19 mouse cellular contexts compared by ENCODE assay signal in genomic region chr7:46204775-46205174, GRCm38 (mm10). TPM values are rescaled to one million over a fixed set of nuclear protein-coding genes. Genes with fewer than 3 reads are reported as not detected.
DNase-seq lines count a peak whose midpoint lies in the region; ATAC-seq and TF ChIP-seq lines count a peak whose summit lies in the region.
"Had no signal": no experiment of that assay in that cellular context is flagged by ENCODE, and none has a peak within 500 bp of the region (broad histone marks: within the 10 kb centered on the region; RNA-seq: fewer than 3 reads in every experiment).

No protein-coding gene starts in this region.

- in situ Hi-C loops in CH12.LX (cut with MboI; ENCODE audit: low pct_ligation_motif_present, low pct_unique_long_range_greater_than_20kb, low sequenced_read_pairs): loop anchor here (5.0 kb wide), 1 partner anchor 107 kb away; no protein-coding TSS in a partner anchor

- no peaks in the 10 kb centered on the region for H3K79me2 ChIP-seq in CH12.LX (replicated peaks; ENCODE audit: control insufficient read depth, extremely low read depth, insufficient read depth, poor library complexity, severe bottlenecking)

- no peaks in the 10 kb centered on the region for H3K4me1 ChIP-seq in kidney, postnatal 0 days (replicated peaks; ENCODE audit: insufficient read depth, low read length)
- H3K4me1 ChIP-seq in CH12.LX (ENCODE audit: control insufficient read depth in 1 of 2, insufficient read depth in 2 of 2): peaks cover 4 to 8% of the 10 kb centered on the region in 2 experiments; a peak in 2 of 4 replicates

- peak overlapping the region; percentile 36 for H3K4me3 ChIP-seq in gastrocnemius, adult 2 months
- no peak overlapping the region for H3K4me3 ChIP-seq in kidney, postnatal 0 days (replicated peaks; ENCODE audit: low read depth, low read length)
- H3K4me3 ChIP-seq in CH12.LX (replicated peaks in 1 of 3; ENCODE audit: low read depth in 2 of 3, low read length in 2 of 3, poor library complexity in 1 of 3): no peak overlapping the region
- H3K4me3 ChIP-seq: embryonic facial prominence, embryonic 12.5 days; heart, embryonic 15.5 days; midbrain, embryonic 12.5 days had no signal

- 66% methylated on average over 6 of the region's 6 CpGs for WGBS in kidney, postnatal 0 days

- no peak for TF ChIP-seq POLR2A in CH12.LX (IDR thresholded peaks at IDR 0.05; ENCODE audit: low read depth, low read length)

- ATAC-seq in kidney, postnatal 0 days (replicated peaks; ENCODE audit: low FRiP score, low read depth): no peak
- ATAC-seq: lung, postnatal 0 days had no signal

- H3K4me2 ChIP-seq in kidney, postnatal 0 days (ENCODE audit: low read length): no peak overlapping the region
- no peak overlapping the region for H3K4me2 ChIP-seq in CH12.LX (ENCODE audit: insufficient read depth, low read depth, poor library complexity, severe bottlenecking)
- H3K4me2 ChIP-seq: embryonic facial prominence, embryonic 12.5 days; heart, embryonic 15.5 days; midbrain, embryonic 12.5 days had no signal

- TF ChIP-seq EP300 in CH12.LX (IDR thresholded peaks at IDR 0.05; ENCODE audit: low read length): no peak

- TF ChIP-seq CTCF in gastrocnemius, adult 2 months (IDR thresholded peaks at IDR 0.05): peak; percentile 54
- peak; percentile 30; the same call in 1 of the 2 replicates for TF ChIP-seq CTCF in kidney, postnatal 0 days (IDR thresholded peaks at IDR 0.05; ENCODE audit: low read depth)
- TF ChIP-seq CTCF in CH12.LX (conservative IDR thresholded peaks at IDR 0.05 in 1 of 2, IDR thresholded peaks at IDR 0.05 in 1 of 2; ENCODE audit: low read depth in 2 of 2, low read length in 2 of 2): peak in 1 of 2 experiments; percentile 43; a peak in 2 of 4 replicates

- peak overlapping the region; percentile 91 for H3K27ac ChIP-seq in gastrocnemius, adult 2 months
- H3K27ac ChIP-seq in kidney, postnatal 0 days: no peak overlapping the region
- no peak overlapping the region for H3K27ac ChIP-seq in CH12.LX (ENCODE audit: insufficient read depth, low read depth)
- H3K27ac ChIP-seq: embryonic facial prominence, embryonic 12.5 days; heart, embryonic 15.5 days; midbrain, embryonic 12.5 days had no signal

- peak; percentile 47 for DNase-seq in gastrocnemius, adult 2 months
- DNase-seq in gastrocnemius, postnatal 4 days (ENCODE audit: low spot score in 2 of 2): no peak
- DNase-seq in kidney, postnatal 0 days (ENCODE audit: low spot score): no peak
- no peak for DNase-seq in kidney, adult 11 months
- peak; percentile 8 for DNase-seq in CH12.LX (ENCODE audit: extremely low read depth)
- peak; percentile 64 for DNase-seq in skeletal muscle tissue, adult 2 months (ENCODE audit: low read depth, low spot score)
- no peak for DNase-seq in spleen, adult 12 weeks (ENCODE audit: low spot score)
- DNase-seq: kidney, adult 18-20 months had no signal

- peak; percentile 10 for TF ChIP-seq RAD21 in CH12.LX (IDR thresholded peaks at IDR 0.05; ENCODE audit: low read depth, low read length)

- dilution Hi-C loops in CH12.LX (cut with MboI; ENCODE audit: extremely low pct_ligation_motif_present, extremely low pct_unique_long_range_greater_than_20kb, low sequenced_read_pairs): no loop called here

- H3K27me3 ChIP-seq in kidney, postnatal 0 days (ENCODE audit: insufficient read depth, low read length): no peaks in the 10 kb centered on the region
- peaks cover 95% of the 10 kb centered on the region for H3K27me3 ChIP-seq in CH12.LX (replicated peaks)
- H3K27me3 ChIP-seq: embryonic facial prominence, embryonic 12.5 days; midbrain, embryonic 12.5 days had no signal

- intact Hi-C loops in gastrocnemius, adult 2 months (cut with DNase I): loop anchor here (5.0 kb wide), 1 partner anchor 87 kb away; no protein-coding TSS in a partner anchor

- H3K9me3 ChIP-seq in kidney, postnatal 0 days (replicated peaks; ENCODE audit: low read length): no peaks in the 10 kb centered on the region
- no peaks in the 10 kb centered on the region for H3K9me3 ChIP-seq in CH12.LX (replicated peaks; ENCODE audit: low read length)
- H3K9me3 ChIP-seq: embryonic facial prominence, embryonic 12.5 days; heart, embryonic 15.5 days; midbrain, embryonic 12.5 days had no signal

- H3K9ac ChIP-seq in kidney, postnatal 0 days (ENCODE audit: low read depth, low read length): no peak overlapping the region
- H3K9ac ChIP-seq in CH12.LX (ENCODE audit: insufficient read depth, low read depth): no peak overlapping the region
- H3K9ac ChIP-seq: embryonic facial prominence, embryonic 12.5 days; heart, embryonic 15.5 days; midbrain, embryonic 12.5 days had no signal

- H3K36me3 ChIP-seq in kidney, postnatal 0 days (ENCODE audit: insufficient read depth, low read length): no peaks in the 10 kb centered on the region
- H3K36me3 ChIP-seq in CH12.LX (replicated peaks in 1 of 2; ENCODE audit: control insufficient read depth in 1 of 2, insufficient read depth in 1 of 2, low read length in 1 of 2): no peaks in the 10 kb centered on the region
- H3K36me3 ChIP-seq: embryonic facial prominence, embryonic 12.5 days; heart, embryonic 15.5 days; midbrain, embryonic 12.5 days had no signal

TF ChIP-seq in CH12.LX, 34 proteins besides CTCF, POLR2A, EP300 and RAD21:
- TF ChIP-seq IRF4 (IDR thresholded peaks at IDR 0.05; ENCODE audit: low read depth, low read length): no peak
- TF ChIP-seq USF2 (conservative IDR thresholded peaks at IDR 0.05; ENCODE audit: low read depth, low read length): no peak
- TF ChIP-seq ZNF384 (IDR thresholded peaks at IDR 0.05; ENCODE audit: low read depth, low read length): peak; percentile 37; the same call in 1 of the 2 replicates

RNA-seq across cellular contexts. Expression of gene Abcc8, which starts 24.9 kb away (rescaled TPM):
- total RNA-seq in gastrocnemius, adult 2 months (2021): 1 to 10 TPM; 2.4 to 4.2 TPM
- 1 to 10 TPM; 4.6 to 6.3 TPM for total RNA-seq in gastrocnemius, postnatal 4 days (2021)
- 0.85 and 1.1 TPM in 2 replicates for polyA plus RNA-seq in kidney, postnatal 0 days (2015; fragmentation: Nextera tagmentation; extraction: Ambion mirVana)
- not detected in 2 replicates for total RNA-seq in CH12.LX (2012; rRNA removed)
- not detected in 2 replicates for total RNA-seq in CH12.LX (2014; rRNA removed)
- polyA plus RNA-seq in CH12.LX (2012; ENCODE audit: insufficient read length, low read depth): not detected in 2 replicates
- total RNA-seq: hematopoietic stem cell, adult 5-6 weeks; liver, adult 2 months; monocyte, adult 5-6 weeks had no signal
- polyA plus RNA-seq: C2C12; liver, adult 2 months had no signal

RNA-seq across cellular contexts. Expression of gene Ush1c, which starts 33.5 kb away (rescaled TPM):
- total RNA-seq in gastrocnemius, adult 2 months (2021): 1 to 10 TPM; 6.2 to 9.7 TPM
- total RNA-seq in gastrocnemius, postnatal 4 days (2021): under 1 TPM; 0.52 to 0.88 TPM
- polyA plus RNA-seq in kidney, postnatal 0 days (2015; fragmentation: Nextera tagmentation; extraction: Ambion mirVana): 36.8 and 44.4 TPM in 2 replicates
- total RNA-seq in CH12.LX (2012; rRNA removed): not detected in 2 replicates
- total RNA-seq in CH12.LX (2014; rRNA removed): not detected in 2 replicates
- polyA plus RNA-seq in CH12.LX (2012; ENCODE audit: insufficient read length, low read depth): not detected in 2 replicates
- total RNA-seq: hematopoietic stem cell, adult 5-6 weeks; layer of hippocampus, postnatal 14 days; liver, adult 2 months; monocyte, adult 5-6 weeks had no signal
- polyA plus RNA-seq: C2C12; liver, adult 2 months had no signal

RNA-seq across cellular contexts. Expression of gene Otog, which starts 36.0 kb away (rescaled TPM):
- 1 to 10 TPM in 1 of 2 experiments, under 1 TPM in 1; 0.33 to 1.2 TPM for total RNA-seq in gastrocnemius, adult 2 months (2021)
- total RNA-seq in gastrocnemius, postnatal 4 days (2021): under 1 TPM; 0.21 to 0.34 TPM
- polyA plus RNA-seq in kidney, postnatal 0 days (2015; fragmentation: Nextera tagmentation; extraction: Ambion mirVana): 0.01 TPM in 1 of 2 replicates, not detected in the other
- total RNA-seq in CH12.LX (2012; rRNA removed): under 0.01 and 0.04 TPM in 2 replicates
- total RNA-seq in CH12.LX (2014; rRNA removed): not detected in 2 replicates
- polyA plus RNA-seq in CH12.LX (2012; ENCODE audit: insufficient read length, low read depth): not detected in 2 replicates
- total RNA-seq: hematopoietic stem cell, adult 5-6 weeks; liver, adult 2 months; monocyte, adult 5-6 weeks had no signal
- polyA plus RNA-seq: heart, embryonic 15.5 days; limb, embryonic 11.5 days; liver, adult 2 months; liver, embryonic 16.5 days; lung, postnatal 0 days had no signal

Comparison
In these comparisons a context has a peak if more than half of its experiments do, and no peak if none do; other contexts are left out.
1. DNase-seq: peak in gastrocnemius, adult 2 months (single experiment), CH12.LX (single experiment) and skeletal muscle tissue, adult 2 months (single experiment); none in gastrocnemius, postnatal 4 days (0 of 2), kidney, postnatal 0 days (single experiment), kidney, adult 11 months (single experiment) and spleen, adult 12 weeks (single experiment).